Mouse (Mus musculus): ENCODE results near the gene Fgfr2.

- TF ChIP-seq CTCF (IDR thresholded peaks at IDR 0.05; ENCODE audit: control insufficient read depth, insufficient read depth, insufficient read length) (no peak), USF1 (IDR thresholded peaks at IDR 0.05; ENCODE audit: low read depth) (no peak)
Measured at GRCm38 (mm10) chr7:130257991-130258703, 2865.0 kb downstream of the Fgfr2 start.
